Mouse (Mus musculus): ENCODE data around the gene Lpar5.
"Not testable (repeated sequence)": the region's sequence is repeated elsewhere in the genome, so short reads cannot be mapped to it uniquely, and the experiment has no call there.

Gene Lpar5

DNA sequence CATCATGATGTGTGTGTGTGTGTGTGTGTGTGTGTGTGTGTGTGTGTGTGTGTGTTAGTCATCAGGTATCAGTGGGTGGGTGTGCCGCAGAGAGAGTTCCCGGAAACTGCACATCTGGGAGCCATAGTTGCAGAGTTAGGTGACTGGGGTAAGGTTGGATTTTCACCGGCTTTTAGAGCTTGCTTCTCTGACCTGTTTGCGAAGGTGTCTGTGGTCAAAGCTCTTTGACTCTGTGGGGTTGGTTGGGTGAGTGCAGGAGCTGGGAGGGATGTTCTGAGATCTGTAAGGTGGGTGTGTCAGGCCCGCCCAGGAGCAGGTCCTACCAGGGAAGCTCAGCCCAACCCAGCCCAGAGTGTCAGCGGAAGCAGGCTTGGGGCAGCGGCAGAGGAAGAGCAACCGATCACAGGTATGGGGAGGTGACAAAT, at the start of gene Lpar5:
Lpar5 (plus strand) TSS at position 350 of the 425 bp plus-strand sequence.
- no peak for DNase-seq (ENCODE audit: low read depth)

DNA sequence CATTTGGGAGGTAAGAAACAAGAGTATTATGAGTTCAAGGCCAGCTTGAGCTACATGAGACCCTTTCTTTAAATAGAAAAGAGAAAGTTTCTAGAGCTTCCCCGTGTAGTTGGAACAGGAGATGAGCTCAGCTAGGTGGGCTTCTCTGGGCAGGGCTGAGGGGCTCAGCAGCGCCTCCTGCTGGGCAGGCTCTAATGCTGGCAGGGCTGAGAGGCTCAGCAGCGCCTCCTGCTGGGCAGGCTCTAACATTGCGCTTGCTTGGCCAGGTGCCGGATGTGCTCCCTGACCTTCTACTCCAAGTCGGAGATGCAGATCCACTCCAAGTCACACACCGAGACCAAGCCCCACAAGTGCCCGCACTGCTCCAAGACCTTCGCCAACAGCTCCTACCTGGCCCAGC, 37.2 kb upstream of the Lpar5 start:
- peak; percentile 66 for DNase-seq (ENCODE audit: low read depth)

DNA sequence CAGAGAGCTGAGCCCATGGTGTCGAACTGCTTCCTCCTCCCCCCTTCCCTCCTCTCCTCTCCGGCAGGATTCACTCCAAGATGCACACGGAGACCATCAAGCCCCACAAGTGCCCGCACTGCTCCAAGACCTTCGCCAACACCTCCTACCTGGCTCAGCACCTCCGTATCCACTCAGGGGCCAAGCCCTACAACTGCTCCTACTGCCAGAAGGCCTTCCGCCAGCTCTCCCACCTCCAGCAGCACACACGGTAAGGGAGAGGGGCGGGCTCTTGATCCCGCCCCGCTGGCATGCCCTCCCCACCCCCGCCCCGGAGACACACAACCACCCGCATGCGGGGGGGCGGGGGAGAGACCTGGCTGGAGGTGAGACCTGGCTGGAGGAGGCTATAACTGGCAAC, 36.1 kb upstream of the Lpar5 start:
- no peak for DNase-seq (ENCODE audit: low read depth)

DNA sequence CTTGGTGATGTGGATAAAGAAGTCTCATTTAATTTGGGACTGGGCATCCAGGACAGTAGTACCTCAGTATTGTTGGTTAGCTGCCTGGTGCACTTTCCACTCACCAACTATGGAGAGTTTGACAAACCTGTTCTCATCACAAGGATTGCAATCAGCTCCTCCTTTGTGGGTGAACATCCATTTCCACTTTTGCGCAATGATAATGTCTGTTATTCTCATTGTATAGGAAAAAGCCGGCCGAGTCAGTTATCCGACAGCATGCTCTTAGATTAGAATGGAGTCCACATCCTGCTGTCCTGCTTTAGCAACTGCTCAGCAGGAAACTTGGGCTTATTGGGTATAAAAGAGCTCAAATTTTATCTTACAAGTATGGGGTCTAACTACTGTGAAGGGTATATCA, 29.1 kb upstream of the Lpar5 start:
- no peak for DNase-seq (ENCODE audit: low read depth)

DNA sequence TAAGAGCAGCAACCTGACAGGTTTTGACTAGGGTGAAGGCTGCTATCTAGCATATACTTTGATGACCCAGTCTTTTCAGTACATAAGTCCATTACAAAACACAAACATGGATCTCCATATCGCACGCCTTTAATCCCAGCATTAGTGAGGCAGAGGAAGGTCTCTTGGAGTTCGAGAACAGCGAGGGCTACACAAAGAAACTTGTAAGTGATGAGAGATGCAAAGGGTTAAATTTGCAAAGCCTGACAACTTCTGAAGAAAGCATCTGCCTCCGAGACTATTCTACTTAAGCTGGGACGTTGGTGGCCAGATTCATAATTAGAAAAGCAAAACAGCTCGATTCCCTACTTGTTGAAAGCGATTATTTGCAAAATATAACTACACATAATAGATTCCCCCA, 28.6 kb upstream of the Lpar5 start:
- DNase-seq (ENCODE audit: low read depth): no peak

DNA sequence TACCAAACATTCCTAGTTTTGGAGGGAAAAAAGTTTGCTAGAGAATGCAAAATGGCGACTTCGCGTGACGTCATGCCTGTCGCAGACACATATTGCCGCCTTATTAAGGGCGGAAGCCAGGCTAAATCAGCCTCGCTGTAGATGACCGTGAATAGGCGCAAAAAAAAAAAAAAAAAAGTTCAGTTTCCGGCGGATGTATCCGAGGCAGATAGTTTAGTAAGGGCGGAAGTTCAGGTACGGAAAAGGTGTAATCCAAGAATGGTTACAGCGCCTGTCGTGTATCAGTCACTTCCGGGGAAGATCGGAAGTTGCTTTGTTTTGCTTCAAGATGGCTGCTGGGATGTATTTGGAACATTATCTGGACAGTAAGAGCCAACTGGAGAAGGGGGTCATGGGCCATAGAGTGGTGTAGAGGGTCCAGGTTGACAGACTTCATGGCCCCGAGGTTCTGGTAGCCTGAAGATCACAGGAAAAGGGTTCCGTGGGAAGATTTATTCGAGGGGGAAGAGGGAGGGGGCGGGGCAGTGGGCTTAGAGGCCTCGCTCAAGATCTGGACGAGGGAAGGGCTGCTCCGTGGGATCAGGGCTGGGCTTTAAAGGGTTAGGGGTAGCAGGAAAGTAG, 28.1 kb upstream of the Lpar5 start, which contains the start of gene Ing4:
Ing4 (plus strand) TSS at position 228 of the 621 bp plus-strand sequence.
- DNase-seq (ENCODE audit: low read depth): peak; percentile 98

DNA sequence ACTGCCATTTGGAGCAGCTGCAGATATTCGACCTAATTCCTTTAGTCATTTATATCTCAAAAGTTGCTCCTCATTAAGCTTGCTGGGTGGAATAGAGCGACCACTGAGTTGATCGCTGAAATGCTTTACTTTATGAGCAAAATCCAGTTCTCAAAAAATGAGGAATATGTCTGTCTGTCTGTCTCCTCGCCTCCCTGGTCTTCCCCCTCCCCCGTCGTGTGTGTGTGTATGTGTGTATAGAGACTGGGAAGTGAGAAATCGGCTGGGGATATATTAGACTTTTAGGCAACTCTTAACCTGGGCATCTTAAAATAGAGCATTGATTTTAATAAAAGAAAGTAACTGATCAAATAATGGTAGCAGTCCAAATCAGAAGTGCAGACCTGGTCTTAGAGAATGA, 27.5 kb upstream of the Lpar5 start:
- no peak for DNase-seq (ENCODE audit: low read depth)

DNA sequence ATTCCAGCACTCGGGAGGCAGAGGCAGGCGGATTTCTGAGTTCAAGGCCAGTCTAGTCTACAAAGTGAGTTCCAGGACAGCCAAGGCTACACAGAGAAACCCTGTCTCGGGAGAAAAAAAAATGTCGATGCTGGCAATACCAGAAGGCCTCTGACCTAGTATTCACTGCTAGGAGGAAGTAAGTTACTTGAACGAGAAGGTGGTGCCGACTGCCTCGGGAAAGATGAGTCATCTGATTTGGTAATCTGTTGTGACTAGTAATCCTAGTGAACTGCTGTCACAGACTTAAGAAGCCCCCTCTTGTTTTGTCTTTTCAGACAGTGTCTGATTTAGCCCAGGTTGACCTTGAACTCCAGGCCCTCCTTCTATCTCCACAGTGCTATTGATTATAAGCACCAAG, 26.7 kb upstream of the Lpar5 start:
- DNase-seq (ENCODE audit: low read depth): no peak

DNA sequence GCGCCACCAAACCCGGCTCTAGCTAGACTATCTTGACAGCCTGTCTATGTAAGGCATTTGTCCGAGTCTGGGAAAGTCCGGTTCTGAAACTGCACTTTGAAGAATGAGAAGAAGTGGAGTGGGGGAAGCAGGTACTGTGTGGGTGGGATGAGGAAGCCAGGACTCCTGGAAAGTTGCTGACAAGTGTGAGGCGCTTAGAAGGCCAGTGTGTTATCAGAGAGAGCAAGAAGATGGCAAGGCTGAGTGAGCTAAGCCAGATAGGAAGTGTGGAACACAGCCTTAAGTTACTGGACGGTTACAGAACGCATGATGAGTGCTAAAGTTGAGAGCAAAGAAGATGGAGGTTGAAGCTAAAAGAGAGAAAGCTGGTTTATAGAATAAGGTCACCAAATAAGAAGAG, 25.6 kb upstream of the Lpar5 start:
- DNase-seq (ENCODE audit: low read depth): no peak

DNA sequence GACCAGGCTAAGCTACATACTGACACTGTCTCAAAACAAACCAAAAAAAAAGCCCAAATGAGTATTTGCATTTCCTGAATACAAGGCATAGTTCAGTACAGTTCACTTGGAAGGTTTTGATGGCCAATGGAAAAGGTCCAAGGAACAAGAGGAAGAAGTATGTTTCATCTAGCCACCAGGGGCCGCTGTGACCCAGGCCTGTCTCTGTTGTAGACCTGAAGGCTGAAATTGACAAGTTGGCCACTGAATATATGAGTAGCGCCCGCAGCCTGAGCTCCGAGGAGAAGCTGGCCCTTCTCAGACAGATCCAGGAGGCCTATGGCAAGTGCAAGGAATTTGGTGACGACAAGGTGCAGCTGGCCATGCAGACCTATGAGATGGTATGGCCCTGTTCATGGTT, 21.0 kb upstream of the Lpar5 start:
- peak; percentile 92 for DNase-seq (ENCODE audit: low read depth)

DNA sequence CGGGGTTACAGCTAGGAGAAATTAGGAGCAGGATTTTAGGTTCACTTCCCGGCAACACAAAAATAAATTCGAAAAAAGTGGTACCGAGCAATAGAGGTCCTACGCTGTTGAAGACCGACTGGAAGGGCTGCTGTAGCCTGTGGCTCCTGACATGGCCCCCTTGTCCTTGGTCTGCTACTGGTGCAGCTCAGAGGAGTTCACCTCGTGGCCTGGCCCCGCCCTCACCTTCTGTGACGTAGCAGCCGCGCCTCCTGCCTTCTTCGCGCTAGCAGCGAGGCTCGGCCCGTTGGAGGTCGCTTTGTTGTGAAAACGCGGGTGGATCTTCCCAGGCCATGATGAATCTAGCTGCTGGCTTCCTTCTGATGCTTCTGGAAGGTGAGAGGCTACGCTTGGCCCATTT, 18.0 kb upstream of the Lpar5 start, which contains the start of gene Acrbp:
Acrbp (plus strand) TSS at position 12 of the 400 bp plus-strand sequence.
- DNase-seq (ENCODE audit: low read depth): no peak

DNA sequence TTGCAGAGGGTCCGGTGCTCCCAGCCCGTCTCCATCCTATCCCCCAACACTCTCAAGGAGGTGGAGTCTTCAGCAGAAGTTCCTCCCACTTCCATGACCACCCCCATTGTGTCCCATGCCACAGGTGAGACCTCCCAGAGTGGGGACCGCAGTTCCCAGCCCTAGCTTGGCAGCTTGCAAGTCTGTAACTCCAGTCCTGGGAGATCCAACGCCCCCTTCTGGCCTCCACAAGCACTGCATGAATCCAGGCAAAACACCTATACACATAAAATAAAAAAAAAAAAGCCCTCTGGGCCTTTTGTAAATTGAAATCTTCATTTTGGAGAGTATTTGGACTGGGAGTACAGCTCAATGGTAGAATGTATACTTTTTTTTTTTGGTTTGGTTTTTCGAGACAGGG, 16.5 kb upstream of the Lpar5 start:
- peak; percentile 57 for DNase-seq (ENCODE audit: low read depth)

DNA sequence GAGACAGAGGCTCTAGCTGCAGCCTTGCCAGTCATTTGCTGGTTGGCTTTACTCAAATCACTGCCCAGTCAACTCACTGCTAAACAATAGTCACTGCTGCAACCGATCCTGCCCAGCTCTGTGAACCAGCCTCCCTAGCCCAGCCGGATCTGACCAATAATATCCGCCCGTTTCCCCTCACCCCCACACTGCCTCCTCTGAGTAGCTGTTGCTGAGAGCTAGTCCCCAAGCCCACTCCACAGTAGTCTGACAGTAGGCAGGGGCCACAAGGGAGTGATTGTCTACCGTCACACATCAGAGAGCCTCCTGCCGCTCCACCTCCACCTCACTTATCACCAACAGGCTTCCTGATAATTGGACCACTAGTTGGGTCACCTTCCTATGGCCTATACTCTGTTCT, 6.2 kb upstream of the Lpar5 start:
- DNase-seq (ENCODE audit: low read depth): no peak

DNA sequence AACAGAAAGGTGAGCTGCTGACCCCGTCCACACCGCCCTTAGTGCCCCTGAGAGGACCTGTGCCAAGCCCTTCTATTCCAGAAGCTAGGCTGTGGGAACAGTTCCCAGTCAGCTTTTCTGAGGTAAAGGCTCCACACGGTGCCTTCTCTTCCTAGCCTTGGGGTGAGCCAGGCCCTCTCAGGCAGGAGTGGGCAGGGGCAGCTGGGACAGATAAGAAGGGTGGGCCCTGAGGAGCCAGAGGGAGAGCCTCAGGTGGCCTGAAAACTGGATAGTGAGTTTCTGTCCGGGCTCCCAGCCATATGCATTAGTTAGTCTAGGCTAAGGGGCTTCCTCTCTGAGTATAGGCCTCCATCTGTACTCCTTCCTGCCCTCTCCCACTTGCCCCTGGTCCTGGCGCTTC, 5.2 kb upstream of the Lpar5 start:
- no peak for DNase-seq (ENCODE audit: low read depth)

DNA sequence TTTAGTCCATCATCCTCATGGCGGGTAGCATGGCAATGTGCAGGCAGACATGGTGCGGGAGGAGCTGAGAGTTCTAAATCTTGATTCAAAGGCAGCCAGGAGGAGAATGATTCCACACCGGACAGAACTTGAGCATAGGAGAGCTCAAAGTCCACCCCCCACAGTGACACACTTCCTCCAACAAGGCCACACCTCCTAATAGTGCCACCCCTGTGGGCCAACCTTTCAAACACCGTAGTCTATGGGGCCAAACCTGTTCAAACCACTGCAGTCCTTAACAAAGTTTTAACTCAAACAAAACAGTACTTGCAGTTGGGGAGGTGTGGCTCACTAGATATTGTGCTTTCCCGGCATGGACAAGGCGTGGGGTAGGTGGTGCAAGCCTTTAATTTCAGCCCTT, 3.8 kb upstream of the Lpar5 start:
- no peak for DNase-seq (ENCODE audit: low read depth)

DNA sequence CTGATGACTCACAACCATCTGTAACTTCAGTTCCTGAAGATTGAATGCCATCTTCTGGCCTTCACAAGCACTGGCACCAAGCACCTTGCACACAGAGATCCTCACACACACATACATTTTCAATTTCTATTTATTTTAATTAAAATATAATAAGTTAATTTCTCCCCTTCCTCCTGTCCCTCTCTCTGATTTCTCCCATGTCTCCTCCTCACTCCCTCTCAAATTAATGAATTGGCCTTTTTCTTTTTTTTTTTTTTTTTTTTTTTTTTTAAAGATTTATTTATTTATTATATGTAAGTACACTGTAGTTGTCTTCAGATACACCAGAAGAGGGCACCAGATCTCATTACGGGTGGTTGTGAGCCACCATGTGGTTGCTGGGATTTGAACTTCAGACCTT, 2.5 kb upstream of the Lpar5 start:
- DNase-seq (ENCODE audit: low read depth): not testable (repeated sequence)

DNA sequence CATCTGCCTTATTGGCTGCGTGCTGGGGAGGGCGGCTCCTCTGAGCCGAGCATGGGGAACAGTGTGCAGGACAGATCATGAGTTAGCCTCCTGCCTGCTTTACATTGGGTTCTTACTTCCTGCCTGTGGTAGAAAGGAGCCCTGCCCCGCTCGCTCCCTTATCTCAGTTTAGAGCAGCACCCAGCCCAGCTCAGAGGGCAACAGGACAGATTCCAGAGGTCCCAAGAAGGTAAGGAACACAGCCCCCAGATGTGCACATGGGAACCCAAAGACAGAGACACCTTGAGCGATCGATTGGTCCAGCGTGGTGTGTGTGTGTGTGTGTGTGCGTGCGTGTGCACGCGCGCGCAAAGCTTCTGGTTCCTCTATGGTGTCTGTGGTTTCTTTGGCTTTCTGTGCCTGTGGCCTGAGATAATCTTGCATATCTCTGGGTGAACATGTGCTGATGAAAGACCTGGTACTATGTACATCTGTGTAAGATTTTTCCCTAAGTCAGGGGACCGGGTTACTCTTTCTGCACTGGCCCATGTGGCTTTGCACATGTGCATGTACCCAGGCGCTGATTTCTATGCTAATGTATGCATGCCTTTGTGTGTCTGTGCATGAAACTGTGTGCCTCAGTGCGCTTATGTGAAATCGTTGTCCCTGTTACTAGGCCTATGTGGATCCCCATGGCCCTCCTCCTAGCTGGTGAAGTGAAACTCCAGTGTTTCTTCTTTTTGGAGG, 3.6 kb downstream of the Lpar5 start:
- DNase-seq (ENCODE audit: low read depth): no peak

DNA sequence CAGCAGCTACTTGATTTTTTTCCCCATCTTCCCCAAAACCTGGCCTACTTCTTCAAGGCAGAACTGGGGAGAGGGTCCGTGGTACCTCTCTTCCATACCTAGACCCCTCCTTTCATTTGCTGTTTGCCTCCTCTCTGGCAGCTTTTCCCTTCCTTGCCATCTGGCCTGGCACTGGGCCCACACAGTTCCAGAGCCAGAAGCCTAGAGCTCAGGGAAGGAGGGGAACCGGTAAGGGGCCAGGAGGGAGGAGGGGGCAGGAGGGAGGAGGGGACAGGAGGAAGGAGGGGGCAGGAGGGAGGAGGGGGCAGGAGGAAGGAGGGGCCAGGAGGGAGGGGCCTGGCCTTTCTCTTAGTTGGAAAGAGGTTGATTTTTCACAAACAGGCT, 4.2 kb downstream of the Lpar5 start:
- peak; percentile 64 for DNase-seq (ENCODE audit: low read depth)

DNA sequence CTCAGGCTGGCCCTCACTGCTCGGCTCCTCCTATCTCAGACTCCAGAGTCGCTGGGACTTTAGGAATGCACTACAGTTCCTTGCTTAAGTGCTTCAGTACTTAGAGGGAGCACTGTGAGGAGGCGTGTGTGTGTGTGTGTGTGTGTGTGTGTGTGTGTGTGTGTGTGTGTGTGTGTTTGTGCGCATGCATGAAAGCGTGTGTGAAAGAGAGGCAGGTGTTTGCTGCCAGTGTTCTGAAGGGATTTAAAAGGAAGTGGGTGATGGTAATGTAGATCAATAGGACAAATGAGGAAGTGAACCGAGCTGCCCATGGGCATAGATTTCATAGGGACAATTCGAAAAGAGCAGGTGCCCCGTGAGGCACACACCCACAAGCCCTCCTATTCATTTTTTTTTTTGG, 6.1 kb downstream of the Lpar5 start:
- no peak for DNase-seq (ENCODE audit: low read depth)

DNA sequence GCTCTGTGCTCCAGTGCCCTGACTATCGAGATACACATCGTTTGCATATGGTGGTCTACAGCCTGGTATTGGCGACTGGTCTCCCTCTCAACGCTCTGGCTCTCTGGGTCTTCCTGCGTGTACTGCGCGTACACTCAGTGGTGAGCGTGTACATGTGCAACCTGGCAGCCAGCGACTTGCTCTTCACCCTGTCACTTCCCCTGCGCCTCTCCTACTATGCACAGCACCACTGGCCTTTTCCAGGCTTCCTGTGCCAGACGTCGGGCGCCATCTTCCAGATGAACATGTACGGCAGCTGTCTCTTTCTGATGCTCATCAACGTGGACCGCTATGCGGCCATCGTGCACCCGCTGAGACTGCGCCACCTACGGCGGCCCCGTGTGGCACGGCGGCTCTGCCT, 13.7 kb downstream of the Lpar5 start:
- DNase-seq (ENCODE audit: low read depth): no peak

DNA sequence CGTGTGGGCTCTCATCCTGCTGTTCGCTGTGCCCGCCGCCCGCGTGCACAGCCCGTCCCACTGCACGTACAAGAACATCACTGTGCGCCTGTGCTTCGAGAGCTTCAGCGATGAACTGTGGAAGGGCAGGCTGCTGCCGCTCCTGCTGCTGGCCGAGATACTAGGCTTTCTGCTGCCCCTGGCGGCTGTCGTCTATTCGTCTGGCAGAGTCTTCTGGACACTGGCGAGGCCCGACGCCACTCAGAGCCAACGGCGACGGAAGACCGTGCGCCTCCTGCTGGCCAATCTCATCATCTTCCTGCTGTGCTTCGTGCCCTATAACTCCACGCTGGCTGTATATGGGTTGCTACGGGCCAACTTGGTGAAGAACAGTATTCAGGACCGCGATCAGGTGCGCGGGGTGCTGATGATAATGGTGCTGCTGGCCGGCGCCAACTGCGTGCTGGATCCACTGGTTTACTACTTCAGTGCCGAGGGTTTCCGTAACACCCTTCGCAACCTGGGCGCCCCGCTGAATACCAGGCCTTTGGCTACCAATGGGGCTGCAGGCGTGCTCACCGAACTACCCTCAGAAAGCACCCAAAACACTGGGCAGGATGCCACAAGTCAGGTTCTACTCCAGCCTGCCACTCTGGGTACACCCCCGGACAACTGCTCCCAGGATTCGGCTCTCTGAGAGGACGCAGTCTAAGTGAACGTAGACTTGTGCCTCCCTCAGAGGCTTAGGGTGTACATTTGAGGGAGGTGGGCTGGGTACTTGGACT, 14.3 kb downstream of the Lpar5 start:
- DNase-seq (ENCODE audit: low read depth): peak; percentile 73

DNA sequence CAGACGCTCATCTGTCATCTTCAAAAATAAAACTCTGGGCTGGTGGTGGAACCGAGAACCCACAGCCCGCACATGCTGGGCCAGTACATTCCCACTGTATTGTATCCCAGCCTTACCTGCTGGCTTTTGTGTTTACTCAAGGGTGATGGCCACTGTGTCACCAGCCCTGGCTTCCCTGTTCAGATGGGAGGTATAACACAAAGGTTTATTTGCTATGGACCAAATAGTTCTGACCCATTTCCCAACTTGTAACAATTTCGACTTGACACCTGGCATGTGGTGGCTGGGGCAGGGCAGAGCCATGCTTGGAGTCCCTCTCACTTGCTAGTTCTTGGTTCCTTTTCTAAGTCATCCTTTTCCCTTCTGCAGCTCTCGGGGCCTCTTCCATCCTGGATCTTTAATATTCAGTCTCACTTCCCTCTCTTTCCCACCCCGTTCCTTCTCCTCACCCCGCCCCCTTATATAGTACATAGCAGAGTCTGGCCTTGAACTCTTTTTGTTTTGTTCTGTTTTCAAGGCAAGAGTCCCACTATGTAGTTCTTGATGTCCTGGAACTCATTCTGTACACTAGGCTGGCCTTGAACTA, 15.2 kb downstream of the Lpar5 start:
- DNase-seq (ENCODE audit: low read depth): no peak

DNA sequence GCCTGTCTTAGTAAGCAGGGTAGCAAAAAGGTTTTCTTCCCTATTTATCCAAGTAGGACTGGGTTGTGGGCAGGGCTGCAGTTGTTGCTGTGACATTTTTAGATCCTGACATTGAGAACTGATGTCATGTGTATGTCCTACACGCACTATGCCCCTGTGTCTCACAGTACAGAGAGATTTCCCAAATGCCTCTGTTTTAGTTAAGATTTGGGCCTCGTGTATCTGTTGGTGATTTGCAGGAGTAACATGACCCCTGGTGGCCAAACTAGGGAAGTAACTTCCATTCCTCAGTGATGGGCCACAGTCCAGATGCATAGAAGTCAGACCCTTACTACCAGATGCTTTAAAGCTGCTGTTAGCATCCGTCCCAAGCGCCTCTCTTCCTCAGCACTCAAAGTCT, 16.7 kb downstream of the Lpar5 start:
- peak; percentile 92 for DNase-seq (ENCODE audit: low read depth)

All from NIH3T3 (cell line).